Mouse (Mus musculus): ENCODE data around the gene Slc9a8.
"Not testable (repeated sequence)": the region's sequence is repeated elsewhere in the genome, so short reads cannot be mapped to it uniquely, and the experiment has no call there.

Slc9a8 gene

GRCm38 (mm10) chr2:167421330-167422149 lies at the start of gene Slc9a8:
TSS of gene Slc9a8 (plus strand) at chr2:167421712.
- peak; percentile 91 for ATAC-seq (ENCODE audit: low TSS enrichment)

GRCm38 (mm10) chr2:167373266-167373665 lies 48.2 kb upstream of the Slc9a8 start:
- ATAC-seq (ENCODE audit: low TSS enrichment) = peak; percentile 58

- ATAC-seq (ENCODE audit: low TSS enrichment) = 0 out of 2 replicates have a peak, but pooled peaks have one; percentile 55
Measured at GRCm38 (mm10) chr2:167374191-167374805, 47.2 kb upstream of the Slc9a8 start.

GRCm38 (mm10) chr2:167375135-167375534 lies 46.4 kb upstream of the Slc9a8 start:
- ATAC-seq (ENCODE audit: low TSS enrichment) = no peak

- no peak for ATAC-seq (ENCODE audit: low TSS enrichment)
Measured at GRCm38 (mm10) chr2:167375688-167376087, 45.8 kb upstream of the Slc9a8 start.

- ATAC-seq (ENCODE audit: low TSS enrichment) = peak; percentile 44; the same call in 1 of the 2 replicates
Measured at GRCm38 (mm10) chr2:167376160-167376564, 45.4 kb upstream of the Slc9a8 start.

GRCm38 (mm10) chr2:167377697-167378096 lies 43.8 kb upstream of the Slc9a8 start:
- no peak for ATAC-seq (ENCODE audit: low TSS enrichment)

- ATAC-seq (ENCODE audit: low TSS enrichment) = no peak
Measured at GRCm38 (mm10) chr2:167378972-167379371, 42.5 kb upstream of the Slc9a8 start.

GRCm38 (mm10) chr2:167380615-167381285 lies 40.8 kb upstream of the Slc9a8 start:
- no peak for ATAC-seq (ENCODE audit: low TSS enrichment)

GRCm38 (mm10) chr2:167381596-167381995 lies 39.9 kb upstream of the Slc9a8 start:
- no peak for ATAC-seq (ENCODE audit: low TSS enrichment)

GRCm38 (mm10) chr2:167382389-167382788 lies 39.1 kb upstream of the Slc9a8 start:
- ATAC-seq (ENCODE audit: low TSS enrichment) = no peak

- ATAC-seq (ENCODE audit: low TSS enrichment) = no peak
Measured at GRCm38 (mm10) chr2:167383666-167384083, 37.8 kb upstream of the Slc9a8 start.

GRCm38 (mm10) chr2:167386456-167386855 lies 35.1 kb upstream of the Slc9a8 start:
- ATAC-seq (ENCODE audit: low TSS enrichment) = no peak

- ATAC-seq (ENCODE audit: low TSS enrichment) = no peak
Measured at GRCm38 (mm10) chr2:167386998-167387397, 34.5 kb upstream of the Slc9a8 start.

GRCm38 (mm10) chr2:167394426-167394825 lies 27.1 kb upstream of the Slc9a8 start:
- no peak for ATAC-seq (ENCODE audit: low TSS enrichment)

GRCm38 (mm10) chr2:167396420-167396819 lies 25.1 kb upstream of the Slc9a8 start:
- ATAC-seq (ENCODE audit: low TSS enrichment) = not testable (repeated sequence)

GRCm38 (mm10) chr2:167399012-167399411 lies 22.5 kb upstream of the Slc9a8 start:
- ATAC-seq (ENCODE audit: low TSS enrichment) = no peak

- no peak for ATAC-seq (ENCODE audit: low TSS enrichment)
Measured at GRCm38 (mm10) chr2:167399646-167400045, 21.9 kb upstream of the Slc9a8 start.

GRCm38 (mm10) chr2:167403085-167403484 lies 18.4 kb upstream of the Slc9a8 start:
- no peak for ATAC-seq (ENCODE audit: low TSS enrichment)

- no peak for ATAC-seq (ENCODE audit: low TSS enrichment)
Measured at GRCm38 (mm10) chr2:167405101-167405880, 16.2 kb upstream of the Slc9a8 start.

- no peak for ATAC-seq (ENCODE audit: low TSS enrichment)
Measured at GRCm38 (mm10) chr2:167407296-167407929, 14.1 kb upstream of the Slc9a8 start.
